Comparison of ENCODE assay signal across 27 mouse cellular contexts in genomic region chr17:36966875-36967274, GRCm38 (mm10). TPM values are rescaled to one million over a fixed set of nuclear protein-coding genes. Genes with fewer than 3 reads are reported as not detected.
"Had no signal": no experiment of that assay in that cellular context is flagged by ENCODE, and none has a peak within 500 bp of the region (broad histone marks: within the 10 kb centered on the region; RNA-seq: fewer than 3 reads in every experiment).

No protein-coding gene starts in this region.

- H3K27ac ChIP-seq: kidney, embryonic 15.5 days; limb, embryonic 12.5 days; limb, embryonic 15.5 days; liver, embryonic 13.5 days; midbrain, embryonic 10.5 days; stomach, postnatal 0 days had no signal

- H3K4me1 ChIP-seq: kidney, embryonic 15.5 days; limb, embryonic 12.5 days; limb, embryonic 15.5 days; liver, embryonic 13.5 days; midbrain, embryonic 10.5 days had no signal

- DNase-seq: kidney, adult 11 months; kidney, adult 8-10 months; kidney, postnatal 10 days; kidney, postnatal 36 days; left cerebral cortex, postnatal 4 days; liver, embryonic 13.5 days; lung, adult 2 months; lung, postnatal 14 days; lung, postnatal 4 days; midbrain, embryonic 14.5 days; right cerebral cortex, adult 18-20 months; right cerebral cortex, postnatal 14 days; right cerebral cortex, postnatal 4 days; thymus, adult 2 months; thymus, postnatal 14 days had no signal

- H3K36me3 ChIP-seq: kidney, embryonic 15.5 days; limb, embryonic 12.5 days; limb, embryonic 15.5 days; liver, embryonic 13.5 days; midbrain, embryonic 10.5 days had no signal

- H3K4me3 ChIP-seq: kidney, embryonic 15.5 days; limb, embryonic 12.5 days; limb, embryonic 15.5 days; liver, embryonic 13.5 days; megakaryocyte, embryonic 14.5 days; midbrain, embryonic 10.5 days had no signal

- H3K9me3 ChIP-seq: kidney, embryonic 15.5 days; limb, embryonic 12.5 days; limb, embryonic 15.5 days; liver, embryonic 13.5 days; megakaryocyte, embryonic 14.5 days; midbrain, embryonic 10.5 days had no signal

- H3K9ac ChIP-seq: kidney, embryonic 15.5 days; limb, embryonic 12.5 days; limb, embryonic 15.5 days; liver, embryonic 13.5 days had no signal

- H3K4me2 ChIP-seq: kidney, embryonic 15.5 days; limb, embryonic 12.5 days; limb, embryonic 15.5 days; liver, embryonic 13.5 days had no signal

- H3K27me3 ChIP-seq: kidney, embryonic 15.5 days; limb, embryonic 12.5 days; limb, embryonic 15.5 days; liver, embryonic 13.5 days had no signal

RNA-seq across cellular contexts. Expression of gene 2410137M14Rik, which starts 14.2 kb away (rescaled TPM):
- total RNA-seq: left cerebral cortex, postnatal 14 days; midbrain, postnatal 0 days had no signal
- polyA plus RNA-seq: kidney, embryonic 15.5 days; limb, embryonic 12.5 days; liver, embryonic 13.5 days; liver, embryonic 16.5 days; lung, embryonic 16.5 days; midbrain, embryonic 10.5 days; neural tube, embryonic 11.5 days; stomach, embryonic 14.5 days; stomach, postnatal 0 days; thymus, adult 2 months had no signal

RNA-seq across cellular contexts. Expression of gene H2-M5, which starts 22.5 kb away (rescaled TPM):
- polyA plus RNA-seq: liver, embryonic 13.5 days; liver, embryonic 16.5 days had no signal
